Mouse (Mus musculus): ENCODE measurements around the gene Bcor.

DNA sequence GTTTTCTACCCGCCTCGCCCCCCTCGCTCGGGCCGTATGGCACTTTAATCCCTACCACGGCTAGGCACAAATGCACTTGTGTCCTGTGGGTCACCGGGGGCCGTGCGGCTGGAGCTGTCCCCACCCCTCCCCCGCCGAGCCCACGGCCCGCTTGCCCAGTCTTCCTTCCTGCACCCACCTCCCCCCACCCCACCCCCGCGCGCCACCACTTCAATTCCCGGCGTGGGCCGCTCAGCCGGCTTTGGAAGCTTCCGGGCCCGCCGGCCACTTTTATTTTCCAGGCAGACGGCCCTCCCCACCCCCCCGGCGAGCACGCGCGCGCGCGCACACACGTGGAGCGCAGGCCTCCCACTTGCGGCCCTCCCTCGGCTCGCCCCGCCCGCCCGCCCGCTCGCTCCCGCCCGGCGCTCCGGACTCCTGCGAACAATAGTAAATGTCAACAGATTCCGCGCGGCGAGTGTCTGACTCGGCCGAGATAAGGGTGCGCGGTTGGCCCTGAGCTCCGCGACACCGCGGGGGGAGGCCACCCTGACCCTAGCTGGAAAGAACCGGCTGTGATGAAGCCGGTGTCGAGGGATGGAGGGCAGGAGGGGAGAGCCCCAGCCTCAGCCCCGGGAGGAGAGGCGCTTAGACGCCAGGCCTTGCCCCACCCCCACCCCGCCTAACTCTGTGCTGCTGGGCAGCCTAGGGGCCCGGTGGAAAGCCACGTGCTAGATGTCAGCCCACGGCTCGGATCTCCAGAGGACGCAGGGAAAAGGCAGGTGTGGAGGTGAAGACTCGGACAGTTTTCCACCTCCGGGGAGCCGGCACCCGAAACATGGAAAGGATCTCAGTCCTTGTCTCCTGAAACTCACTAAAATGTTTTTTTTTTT is 153.0 kb downstream of the Bcor start:
- peak; percentile 69; the same call in 1 of the 2 replicates for TF ChIP-seq MXI1 (IDR thresholded peaks at IDR 0.05; ENCODE audit: low read depth, low read length)
- no peak for TF ChIP-seq UBTF (IDR thresholded peaks at IDR 0.05; ENCODE audit: borderline replicate concordance, insufficient read depth, low read depth, low read length)
